Mouse (Mus musculus) erythroblast, embryonic 14.5 days (primary cell): ENCODE measurements at regions not wholly inside any gene's neighbourhood (a gene's known extent, or its start where the extent isn't known, plus 50 kb on each side); places are given as distances from the start of the nearest gene placed in this dataset.

Source experiments
- H3K27me3 ChIP-seq: 2 replicates; pipeline ENCODE4 v1.6.1; 2012; ENCODE audit warnings: inconsistent platforms; ENCODE audit not compliant: control insufficient read depth
- H3K36me3 ChIP-seq: 2 replicates; pipeline ENCODE4 v1.6.1; 2012; ENCODE audit warnings: mild to moderate bottlenecking, inconsistent platforms; ENCODE audit not compliant: control insufficient read depth
- H3K4me1 ChIP-seq: 2 replicates; pipeline ENCODE4 v1.6.1; 2012; ENCODE audit warnings: inconsistent platforms; ENCODE audit not compliant: control insufficient read depth
- H3K4me3 ChIP-seq: replicated peaks from 2 replicates; pipeline ENCODE3; 2012; ENCODE audit warnings: moderate library complexity, mild to moderate bottlenecking, inconsistent platforms
- H3K9me3 ChIP-seq: 2 replicates; pipeline ENCODE4 v1.6.1; 2012; ENCODE audit warnings: low read length, inconsistent platforms, mixed read lengths; ENCODE audit not compliant: control insufficient read depth
- GATA1 ChIP-seq: IDR thresholded peaks from 2 replicates; pipeline ENCODE4 v1.6.1; 2012; ENCODE audit warnings: low read length, inconsistent platforms, mixed read lengths
- TAL1 ChIP-seq: IDR thresholded peaks from 3 replicates; pipeline ENCODE4 v1.6.1; 2012; ENCODE audit warnings: low read length, inconsistent platforms, mixed read lengths

- TF ChIP-seq GATA1: no peak
- TF ChIP-seq TAL1: no peak
- H3K4me1 ChIP-seq: no peaks in the 10 kb centered on the region
- no peaks in the 10 kb centered on the region for H3K9me3 ChIP-seq
- no peaks in the 10 kb centered on the region for H3K36me3 ChIP-seq
- H3K27me3 ChIP-seq: no peaks in the 10 kb centered on the region
- H3K4me3 ChIP-seq: no peak overlapping the region
Observed at GRCm38 (mm10) chr10:98318416-98318815, 591.9 kb upstream of the C030005K15Rik start.

GRCm38 (mm10) chr10:98323846-98324245 lies 590.4 kb upstream of the Atp2b1 start:
- Histone ChIP-seq H3K9me3 (no peaks in the 10 kb centered on the region), H3K4me1 (no peaks in the 10 kb centered on the region), H3K36me3 (no peaks in the 10 kb centered on the region), H3K4me3 (no peak overlapping the region), H3K27me3 (no peaks in the 10 kb centered on the region)
- TF ChIP-seq GATA1 (no peak), TAL1 (no peak)

- H3K9me3 ChIP-seq: no peaks in the 10 kb centered on the region
- no peaks in the 10 kb centered on the region for H3K36me3 ChIP-seq
- TF ChIP-seq GATA1 (no peak), TAL1 (no peak)
- no peaks in the 10 kb centered on the region for H3K4me1 ChIP-seq
- no peak overlapping the region for H3K4me3 ChIP-seq
- no peaks in the 10 kb centered on the region for H3K27me3 ChIP-seq
Observed at GRCm38 (mm10) chr10:98324591-98324990, 589.6 kb upstream of the Atp2b1 start.

- Histone ChIP-seq H3K36me3 (no peaks in the 10 kb centered on the region), H3K4me1 (no peaks in the 10 kb centered on the region), H3K4me3 (no peak overlapping the region), H3K9me3 (no peaks in the 10 kb centered on the region), H3K27me3 (no peaks in the 10 kb centered on the region)
- TF ChIP-seq TAL1 (no peak), GATA1 (no peak)
Observed at GRCm38 (mm10) chr10:98325720-98326119, 588.5 kb upstream of the Atp2b1 start.

GRCm38 (mm10) chr10:98332682-98333081 lies 581.5 kb upstream of the Atp2b1 start:
- H3K9me3 ChIP-seq: no peaks in the 10 kb centered on the region
- no peaks in the 10 kb centered on the region for H3K27me3 ChIP-seq
- H3K36me3 ChIP-seq: no peaks in the 10 kb centered on the region
- TF ChIP-seq TAL1 (no peak), GATA1 (no peak)
- no peaks in the 10 kb centered on the region for H3K4me1 ChIP-seq
- H3K4me3 ChIP-seq: no peak overlapping the region

- Histone ChIP-seq H3K4me1 (no peaks in the 10 kb centered on the region), H3K27me3 (no peaks in the 10 kb centered on the region), H3K36me3 (no peaks in the 10 kb centered on the region), H3K4me3 (no peak overlapping the region), H3K9me3 (no peaks in the 10 kb centered on the region)
- TF ChIP-seq GATA1 (no peak), TAL1 (no peak)
Observed at GRCm38 (mm10) chr10:98333411-98334067, 580.7 kb upstream of the Atp2b1 start.

GRCm38 (mm10) chr10:98343827-98344226 lies 570.4 kb upstream of the Atp2b1 start:
- Histone ChIP-seq H3K36me3 (no peaks in the 10 kb centered on the region), H3K4me3 (no peak overlapping the region), H3K9me3 (no peaks in the 10 kb centered on the region), H3K27me3 (no peaks in the 10 kb centered on the region), H3K4me1 (no peaks in the 10 kb centered on the region)
- TF ChIP-seq TAL1: no peak
- TF ChIP-seq GATA1: no peak

GRCm38 (mm10) chr10:98349466-98349865 lies 564.7 kb upstream of the Atp2b1 start:
- Histone ChIP-seq H3K4me1 (no peaks in the 10 kb centered on the region), H3K9me3 (no peaks in the 10 kb centered on the region), H3K36me3 (no peaks in the 10 kb centered on the region), H3K27me3 (no peaks in the 10 kb centered on the region), H3K4me3 (no peak overlapping the region)
- TF ChIP-seq GATA1 (no peak), TAL1 (no peak)

GRCm38 (mm10) chr10:98350318-98350926 lies 563.8 kb upstream of the Atp2b1 start:
- Histone ChIP-seq H3K4me1 (no peaks in the 10 kb centered on the region), H3K27me3 (no peaks in the 10 kb centered on the region), H3K9me3 (no peaks in the 10 kb centered on the region), H3K4me3 (no peak overlapping the region), H3K36me3 (no peaks in the 10 kb centered on the region)
- TF ChIP-seq TAL1 (no peak), GATA1 (no peak)

GRCm38 (mm10) chr10:98352061-98352460 lies 562.1 kb upstream of the Atp2b1 start:
- TF ChIP-seq TAL1 (no peak), GATA1 (no peak)
- Histone ChIP-seq H3K4me1 (no peaks in the 10 kb centered on the region), H3K9me3 (no peaks in the 10 kb centered on the region), H3K4me3 (no peak overlapping the region), H3K27me3 (no peaks in the 10 kb centered on the region), H3K36me3 (no peaks in the 10 kb centered on the region)
